Mouse (Mus musculus) olfactory bulb, adult 2 months (tissue): Measurements from ENCODE around the gene Dnah2. TPM values are rescaled to one million over a fixed set of nuclear protein-coding genes. Genes with fewer than 3 reads are reported as not detected.

Experiments used
- H3K27ac ChIP-seq: fragments of 200-500 bp; 2 replicates; pipeline ENCODE4 v1.5.1; 2012; ENCODE audit warnings: low read depth, low read length; ENCODE audit not compliant: insufficient read depth
- H3K4me1 ChIP-seq: fragments of 200-500 bp; 2 replicates; pipeline ENCODE4 v1.6.1; 2012; ENCODE audit warnings: low read length; ENCODE audit not compliant: control insufficient read depth, insufficient read depth
- H3K4me3 ChIP-seq: fragments of 200-500 bp; 2 replicates; pipeline ENCODE4 v1.5.1; 2012; ENCODE audit warnings: mild to moderate bottlenecking, low read depth, low read length, moderate library complexity; ENCODE audit not compliant: insufficient read depth
- CTCF ChIP-seq: fragments of 200-500 bp; IDR thresholded peaks from 2 replicates; pipeline ENCODE4 v1.5.1; 2012; ENCODE audit warnings: low read depth, mild to moderate bottlenecking, low read length, moderate library complexity; ENCODE audit not compliant: insufficient read depth
- POLR2A ChIP-seq: fragments of 200-500 bp; IDR thresholded peaks from 2 replicates; pipeline ENCODE4 v1.6.1; 2012; ENCODE audit warnings: mild to moderate bottlenecking, low read depth, low read length, moderate library complexity; ENCODE audit not compliant: insufficient read depth
- WGBS: fragments of 180-500 bp; shearing (Covaris S2); methylation state at CpG from one replicate; pipeline ENCODE4 v1.1.7; 2018; 5-methylcytosine and 5-hydroxymethylcytosine counted together
- polyA plus RNA-seq: library from polyadenylated mRNA; stranded (reverse); fragments of >200 nt; gene quantifications from 2 replicates; pipeline ENCODE4 v1.2.4, GENCODE M21; 2012; ENCODE audit warnings: low replicate concordance; ENCODE audit not compliant: missing spikeins, insufficient read depth, insufficient read length

Gene Dnah2
- polyA plus RNA-seq, 1 experiment, result not detected

- WGBS, result 91% methylated on average over 37 of the region's 38 CpGs
- Histone ChIP-seq H3K4me3 (no peak overlapping the region), H3K4me1 (peaks cover 22% of the 10 kb centered on the region), H3K27ac (no peak overlapping the region)
- TF ChIP-seq CTCF (no peak), POLR2A (no peak)
Measured at GRCm38 (mm10) chr11:69403691-69404594, 145.0 kb downstream of the Dnah2 start.

GRCm38 (mm10) chr11:69401987-69402386 lies 146.9 kb downstream of the Dnah2 start:
- 77% methylated on average over 12 of the region's 12 CpGs for WGBS
- Histone ChIP-seq H3K4me1 (peaks cover 19% of the 10 kb centered on the region), H3K27ac (no peak overlapping the region), H3K4me3 (no peak overlapping the region)
- TF ChIP-seq CTCF (no peak), POLR2A (no peak)

- Histone ChIP-seq H3K4me3 (no peak overlapping the region), H3K4me1 (peaks cover 25% of the 10 kb centered on the region), H3K27ac (no peak overlapping the region)
- 12% methylated on average over 22 of the region's 22 CpGs for WGBS
- TF ChIP-seq POLR2A (no peak), CTCF (peak; percentile 57)
Measured at GRCm38 (mm10) chr11:69401210-69401637, 147.7 kb downstream of the Dnah2 start.

GRCm38 (mm10) chr11:69400083-69400850 lies 148.6 kb downstream of the Dnah2 start:
- TF ChIP-seq POLR2A (no peak), CTCF (no peak)
- 87% methylated on average over 25 of the region's 25 CpGs for WGBS

GRCm38 (mm10) chr11:69399201-69400082 lies 149.5 kb downstream of the Dnah2 start:
- TF ChIP-seq CTCF, result no peak
- no peak for TF ChIP-seq POLR2A
- Histone ChIP-seq H3K27ac (no peak overlapping the region), H3K4me3 (no peak overlapping the region), H3K4me1 (peaks cover 25% of the 10 kb centered on the region)
- 58% methylated on average over 66 of the region's 66 CpGs for WGBS

More at GRCm38 (mm10) chr11:69400083-69400850, 148.6 kb downstream of the Dnah2 start:
- no peak overlapping the region for H3K27ac ChIP-seq
- H3K4me1 ChIP-seq, result peaks cover 25% of the 10 kb centered on the region
- H3K4me3 ChIP-seq, result no peak overlapping the region

- Histone ChIP-seq H3K4me3 (no peak overlapping the region), H3K27ac (no peak overlapping the region), H3K4me1 (peaks cover 25% of the 10 kb centered on the region)
- TF ChIP-seq CTCF (no peak), POLR2A (no peak)
- WGBS, result 53% methylated on average over 21 of the region's 21 CpGs
Measured at GRCm38 (mm10) chr11:69398486-69399200, 150.3 kb downstream of the Dnah2 start.

GRCm38 (mm10) chr11:69398059-69398458 lies 150.9 kb downstream of the Dnah2 start, which contains the start of gene Tmem88:
Tmem88 (minus strand) TSS chr11:69398234.
- Histone ChIP-seq H3K4me3 (0 out of 2 replicates have a peak within 1 kb of the TSS, but pooled peaks have one; percentile 1), H3K27ac (peak within 1 kb of the TSS; percentile 8; the same call in 1 of the 2 replicates), H3K4me1 (peaks cover 25% of the 10 kb centered on the region)
- TF ChIP-seq POLR2A, result no peak
- no peak for TF ChIP-seq CTCF
- 19% methylated on average over 16 of the region's 16 CpGs for WGBS
